Mouse (Mus musculus) layer of hippocampus, adult 18-20 months (tissue): ENCODE results near the gene Dnajc5. TPM values are rescaled to one million over a fixed set of nuclear protein-coding genes. Genes with fewer than 3 reads are reported as not detected.
A peak's percentile ranks its signal among the peaks of the same experiment; 100 is the strongest.

Source experiments
- DNase-seq, 2 experiments: peaks; one replicate each; pipeline ENCODE4 v3.0.0; 2022; ENCODE audit warnings: low spot score in 2 of 2
- total RNA-seq, 2 experiments: library from RNA; stranded (reverse); gene quantifications; 2 replicates each; pipeline ENCODE4 v1.2.3; 2021

Gene Dnajc5
- total RNA-seq, 2 experiments from 2014 or later: 274 to 282 TPM

DNA sequence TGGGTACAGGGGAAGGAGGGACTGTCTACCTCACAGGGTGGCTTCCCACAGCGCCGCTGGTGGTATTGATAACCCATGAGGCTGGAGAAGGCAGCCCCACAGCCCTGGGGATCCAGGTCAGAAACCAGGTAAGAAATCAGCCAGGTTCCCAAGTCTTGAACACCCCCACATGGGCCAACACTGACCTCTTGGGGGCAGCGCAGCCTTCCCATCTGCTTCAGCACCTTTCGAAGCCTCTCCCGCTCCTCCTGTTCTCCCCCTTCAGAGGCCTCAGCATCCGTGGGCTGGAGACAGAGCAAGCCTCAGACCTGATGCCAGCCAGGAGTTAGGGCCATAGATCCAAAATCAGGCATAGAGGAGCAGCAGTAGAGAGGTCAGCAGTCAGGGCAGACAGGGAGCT is 67.5 kb downstream of the Dnajc5 start:
- no peak for DNase-seq

- DNase-seq: no peak
Observed at GRCm38 (mm10) chr2:181588229-181588780, 68.0 kb downstream of the Dnajc5 start.

DNA sequence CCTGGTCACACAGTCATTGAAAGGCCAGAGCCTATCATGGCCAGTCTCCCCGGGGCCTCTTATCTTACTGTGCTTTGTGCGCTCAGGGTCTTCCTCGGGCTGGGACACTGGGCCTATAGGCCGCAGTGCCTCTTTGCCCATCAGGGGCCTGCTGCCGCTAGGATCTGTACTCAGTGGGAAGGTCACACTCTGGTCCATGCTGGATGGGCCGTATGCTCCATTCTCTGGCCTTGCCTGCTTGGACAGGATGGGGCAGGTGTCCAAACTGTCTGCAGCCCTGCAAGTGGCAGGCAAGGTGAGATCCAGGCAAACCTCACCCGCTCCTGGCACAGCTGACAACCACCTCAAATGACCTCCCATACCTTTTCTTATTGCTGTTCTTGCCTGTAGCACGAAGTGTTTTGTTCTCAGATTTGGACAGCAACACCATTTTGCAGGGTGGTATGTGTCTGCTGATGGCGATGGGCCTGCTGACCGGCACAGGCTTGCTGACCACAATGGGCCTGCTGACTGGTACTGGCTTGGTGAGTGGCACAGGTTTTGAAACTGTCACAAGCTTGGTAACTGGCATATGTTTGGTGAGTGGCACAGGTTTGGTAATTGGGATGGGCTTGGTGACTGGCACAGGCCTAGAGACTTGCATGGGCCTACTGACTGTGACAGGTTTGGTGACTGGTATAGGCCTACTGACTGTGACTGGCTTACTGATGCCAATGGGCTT is 68.9 kb downstream of the Dnajc5 start:
- DNase-seq: no peak

GRCm38 (mm10) chr2:181589732-181590105 is 69.4 kb downstream of the Dnajc5 start:
- DNase-seq: no peak

DNA sequence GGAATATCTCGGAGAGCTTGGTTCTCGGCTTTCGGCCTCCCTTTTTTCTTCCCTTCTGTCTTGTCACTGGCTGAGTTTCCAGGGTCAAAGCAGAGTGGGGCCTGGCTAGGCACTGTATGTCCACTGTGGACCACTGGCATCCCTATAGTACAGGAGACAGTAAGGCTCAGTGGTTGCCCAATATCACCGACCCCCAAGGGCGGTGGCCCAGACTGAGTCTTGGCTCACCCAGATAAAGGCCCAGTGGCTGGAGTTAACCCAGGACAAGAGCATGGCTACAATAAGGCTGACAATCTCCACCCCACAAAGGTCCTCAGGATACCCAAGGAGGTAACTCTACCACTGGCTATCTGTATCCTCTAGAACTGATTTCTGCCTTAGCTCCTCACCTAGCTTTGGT is 70.2 kb downstream of the Dnajc5 start:
- no peak for DNase-seq

DNA sequence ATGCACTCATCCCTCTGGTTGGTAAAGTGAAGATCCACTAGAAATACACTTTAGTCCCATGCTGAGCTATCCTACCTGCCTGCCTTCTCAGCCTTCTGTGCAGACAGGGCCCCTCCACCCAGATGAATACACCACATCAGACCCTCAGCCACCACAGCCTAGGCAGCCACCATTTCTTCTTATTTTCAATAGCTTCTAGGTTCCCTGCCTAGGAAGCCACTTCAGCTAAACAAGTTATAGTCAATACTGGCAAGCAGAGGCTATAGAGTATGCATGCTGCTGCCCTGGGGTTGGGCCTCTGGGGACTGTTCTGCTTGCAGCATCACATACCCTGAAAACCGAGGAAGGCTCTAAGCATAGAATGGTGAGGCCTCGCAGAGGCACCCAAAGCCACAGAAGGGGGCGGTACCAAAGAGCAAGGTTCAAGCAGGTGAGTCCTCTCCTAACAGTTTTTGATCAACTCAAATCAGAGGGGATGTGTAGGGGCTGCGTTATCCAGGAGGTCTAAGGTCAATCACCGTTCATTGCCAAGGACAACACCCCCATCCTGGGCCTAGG is 71.3 kb downstream of the Dnajc5 start, which contains the start of gene Prpf6:
Gene Prpf6 (plus strand): TSS at position 341 of the 558 bp plus-strand sequence.
- no peak for DNase-seq

DNA sequence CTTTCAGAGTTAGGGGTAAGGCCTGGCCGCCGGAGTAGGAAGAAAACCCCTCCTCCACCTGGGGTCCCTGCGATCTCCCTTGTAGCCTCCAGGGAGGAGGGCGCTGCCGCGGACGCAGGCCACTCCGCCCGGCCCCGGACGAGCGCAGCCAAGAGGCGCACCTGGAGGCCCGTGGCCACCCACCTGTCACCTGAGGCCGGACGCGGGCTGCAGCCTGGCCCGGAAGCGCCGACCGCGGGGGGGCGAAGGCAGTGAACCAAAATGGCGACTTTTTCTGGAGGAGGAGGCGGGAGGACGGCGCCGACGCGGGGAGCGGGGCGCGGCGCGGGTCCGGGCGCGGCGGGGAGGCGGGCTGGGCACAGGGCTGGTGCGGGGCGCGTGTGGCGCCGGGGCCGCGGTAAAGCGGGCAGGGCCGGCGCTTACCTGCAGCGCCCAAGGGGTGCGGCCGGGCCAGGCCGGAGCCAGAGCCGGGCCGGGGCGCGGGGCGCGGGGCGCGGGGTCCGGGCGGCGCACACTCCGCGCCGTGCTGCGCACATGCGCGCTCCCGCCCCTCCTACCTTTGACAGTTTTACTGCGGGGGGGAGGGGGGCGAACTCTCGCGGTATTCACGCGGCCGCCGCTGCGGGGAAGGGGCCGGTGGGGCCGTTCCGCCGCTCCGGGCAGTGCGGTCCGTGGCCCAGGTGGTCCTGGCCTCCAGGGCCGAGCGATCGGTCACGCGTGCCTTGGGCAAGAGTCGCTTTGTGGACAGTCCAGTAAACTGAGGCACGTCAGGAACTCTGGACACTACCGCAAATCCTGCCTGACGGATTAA is 72.2 kb downstream of the Dnajc5 start, which contains the start of gene Zfp512b:
Gene Zfp512b (minus strand): TSS at position 573 of the 811 bp plus-strand sequence.
- DNase-seq: peak in 1 of 2 experiments; percentile 65

- DNase-seq: no peak
Observed at GRCm38 (mm10) chr2:181593042-181593421, 72.7 kb downstream of the Dnajc5 start.

DNA sequence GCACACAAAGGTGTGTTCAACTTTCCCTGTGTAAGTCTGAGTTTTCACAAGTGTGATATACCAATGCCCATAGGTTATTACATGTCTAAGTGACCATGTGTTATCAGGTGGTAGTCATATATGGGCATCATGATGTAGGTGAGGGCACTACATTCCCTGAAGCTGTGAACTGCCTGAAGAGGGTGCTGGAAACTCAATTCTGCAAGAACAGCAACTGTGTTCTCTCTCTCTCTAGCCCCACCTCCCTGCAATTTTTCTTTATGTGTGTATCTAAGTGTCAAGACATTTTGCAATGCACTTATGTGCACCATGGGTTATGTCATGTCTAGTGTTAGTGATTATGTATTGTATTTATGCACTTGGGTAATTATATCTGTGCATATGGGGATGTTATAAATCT is 73.7 kb downstream of the Dnajc5 start:
- DNase-seq: no peak

GRCm38 (mm10) chr2:181594946-181595696 is 74.8 kb downstream of the Dnajc5 start:
- peak in 1 of 2 experiments; percentile 73 for DNase-seq

DNA sequence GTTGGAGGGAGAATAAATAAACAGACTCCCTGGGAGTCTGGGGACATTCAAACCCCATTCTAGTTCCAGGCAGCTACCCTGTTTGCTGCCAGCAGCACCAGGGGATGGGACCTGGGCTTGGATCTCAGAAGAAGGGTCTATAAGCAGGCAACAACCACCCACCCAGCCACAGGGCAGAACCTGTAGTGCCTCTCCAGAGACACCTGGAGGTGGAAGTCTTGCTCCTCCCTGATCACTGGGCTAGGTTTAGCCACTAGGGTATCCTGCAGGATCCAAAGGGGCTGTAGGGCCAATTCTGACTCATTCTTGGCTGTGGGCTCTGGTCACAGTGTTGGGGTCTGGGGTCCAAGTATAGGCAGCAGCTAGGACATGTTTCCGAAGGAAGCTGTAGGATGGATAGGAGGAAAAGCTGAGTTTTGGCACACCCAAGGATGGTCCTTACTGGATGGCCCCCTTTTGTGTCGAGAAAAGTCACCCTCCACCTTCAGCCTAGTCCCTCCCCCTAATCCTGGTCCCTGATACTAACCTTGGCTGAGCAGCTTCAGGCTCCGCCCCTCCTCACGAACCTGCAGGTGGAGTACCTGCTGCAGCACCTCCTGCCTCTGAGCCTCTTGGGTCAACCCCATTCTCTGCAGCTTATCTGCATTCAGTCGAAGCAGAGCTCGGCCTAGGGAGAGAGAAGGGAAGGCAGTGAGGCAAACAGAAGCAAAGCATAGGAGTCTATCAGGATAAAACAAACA is 76.1 kb downstream of the Dnajc5 start:
- DNase-seq: no peak

DNA sequence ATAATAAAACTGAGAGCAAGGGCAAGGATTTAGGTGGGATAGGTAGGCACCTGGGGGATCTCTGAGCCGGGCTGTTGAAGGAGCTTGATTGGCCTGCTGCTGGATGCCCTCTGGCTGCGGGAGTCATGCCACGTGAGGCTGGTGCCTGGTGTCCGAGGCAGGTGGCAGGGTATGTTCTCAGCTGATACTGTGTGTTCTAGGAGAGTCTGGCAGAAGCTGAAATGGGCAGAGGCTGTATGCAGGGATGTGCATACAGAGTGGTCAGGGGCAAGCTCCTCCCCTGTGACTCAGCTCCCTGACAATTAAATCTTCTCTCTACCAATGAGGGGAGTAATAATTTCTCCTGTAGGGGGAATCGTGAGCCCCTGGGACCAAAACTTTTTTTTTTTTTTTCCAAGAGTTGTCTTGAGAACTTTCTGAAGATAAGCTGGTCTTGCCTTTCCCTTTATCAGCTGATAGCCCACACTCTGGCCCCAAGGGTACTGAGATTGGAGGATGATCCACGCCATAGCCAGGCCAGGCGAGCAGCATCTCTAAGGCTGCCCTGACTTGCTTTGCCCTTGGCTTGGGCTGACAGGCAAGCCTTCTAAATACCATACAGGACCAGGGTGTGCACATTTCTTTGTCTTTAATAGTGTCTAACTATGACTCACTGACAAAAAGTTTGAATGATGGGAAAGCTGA is 77.2 kb downstream of the Dnajc5 start:
- DNase-seq: no peak

DNA sequence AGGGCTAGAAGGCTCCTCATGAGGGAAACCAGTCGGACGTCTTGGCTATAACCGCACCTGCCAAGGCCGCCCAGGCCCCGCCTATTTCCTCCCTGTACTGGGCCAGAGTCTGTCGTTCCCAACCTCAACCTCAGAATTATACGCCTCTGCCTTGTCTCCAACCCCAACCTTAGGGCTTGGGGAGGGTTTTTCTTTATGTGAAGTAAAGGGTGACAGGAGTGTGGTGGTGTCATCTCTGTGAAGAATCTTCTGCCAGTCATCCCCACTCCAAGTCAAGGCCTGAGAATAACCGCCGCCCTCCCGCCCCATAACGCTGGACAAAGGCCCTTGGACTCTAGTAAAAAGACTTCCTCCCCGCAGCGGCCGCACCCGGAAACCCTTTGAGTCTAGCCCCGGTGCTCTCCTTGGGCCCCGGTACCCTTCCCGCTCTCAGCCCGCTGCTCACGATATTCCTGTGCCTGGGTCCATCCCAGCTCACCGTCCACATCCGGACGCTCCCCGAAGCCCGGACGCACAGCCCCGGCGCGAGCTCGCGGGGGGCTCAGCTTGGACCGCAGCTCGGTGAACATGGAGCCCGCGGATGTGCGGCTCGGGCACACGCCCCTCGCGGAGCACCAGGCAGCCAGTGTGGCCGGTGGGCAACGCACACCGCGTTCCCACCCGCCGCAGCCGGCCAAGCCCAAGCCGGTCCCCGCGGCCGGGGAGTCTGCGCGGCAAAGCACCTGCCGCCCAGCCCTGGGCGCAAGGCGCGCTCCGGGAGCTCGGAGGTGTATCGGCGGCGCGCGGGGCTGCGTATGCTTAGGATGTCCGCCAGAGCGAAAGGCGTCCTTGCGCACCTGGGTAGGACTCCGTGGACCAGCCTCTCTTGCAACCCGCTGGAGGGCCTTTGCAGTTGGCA is 78.4 kb downstream of the Dnajc5 start, which contains the start of gene Samd10:
Gene Samd10 (minus strand): TSS at position 759 of the 898 bp plus-strand sequence.
- DNase-seq: peak in 1 of 2 experiments; percentile 59

GRCm38 (mm10) chr2:181600226-181600758 is 80.0 kb downstream of the Dnajc5 start:
- no peak for DNase-seq

DNA sequence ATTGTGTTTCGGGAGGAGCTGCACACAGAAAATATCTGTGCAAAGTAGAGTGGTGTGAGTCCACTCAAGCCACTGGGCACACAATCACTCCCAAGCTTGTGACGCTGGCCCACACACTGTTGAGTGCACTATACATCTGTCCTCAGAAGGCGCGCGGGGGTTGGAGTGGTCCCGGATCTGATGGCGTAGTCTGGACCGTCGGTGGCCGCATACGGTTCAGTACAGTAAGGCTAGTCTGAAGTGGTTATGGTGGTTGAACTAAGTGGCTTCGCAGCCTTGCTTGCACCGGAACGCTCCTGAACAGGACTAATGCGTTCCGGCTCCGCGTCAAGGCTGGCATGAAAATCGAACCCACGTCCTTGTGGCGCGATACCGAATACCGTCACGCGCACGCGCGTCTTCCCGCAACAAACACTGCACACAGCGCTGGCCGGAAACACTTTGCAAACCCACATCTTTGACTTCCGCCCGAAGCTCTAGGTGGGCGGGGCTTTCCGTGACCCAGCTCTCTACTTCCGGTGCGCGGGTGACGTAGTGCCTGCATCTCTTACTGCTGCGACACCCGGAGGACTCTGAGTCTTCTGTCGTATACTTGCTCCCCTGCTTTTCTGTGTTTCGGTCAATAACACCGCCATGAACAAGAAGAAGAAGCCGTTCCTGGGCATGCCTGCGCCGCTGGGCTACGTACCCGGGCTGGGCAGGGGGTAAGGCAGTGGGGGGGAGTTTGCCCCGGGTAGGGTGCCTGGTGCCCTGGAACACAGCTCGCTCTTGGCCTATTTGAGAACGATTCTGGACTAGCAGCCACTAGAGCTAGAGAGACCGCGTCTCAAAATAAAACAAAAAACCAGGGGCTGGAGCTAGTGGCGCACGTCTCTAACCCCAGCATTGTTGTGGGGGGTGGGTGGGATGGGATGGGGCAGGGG is 80.8 kb downstream of the Dnajc5 start:
- DNase-seq: peak; percentile 95 to 99

DNA sequence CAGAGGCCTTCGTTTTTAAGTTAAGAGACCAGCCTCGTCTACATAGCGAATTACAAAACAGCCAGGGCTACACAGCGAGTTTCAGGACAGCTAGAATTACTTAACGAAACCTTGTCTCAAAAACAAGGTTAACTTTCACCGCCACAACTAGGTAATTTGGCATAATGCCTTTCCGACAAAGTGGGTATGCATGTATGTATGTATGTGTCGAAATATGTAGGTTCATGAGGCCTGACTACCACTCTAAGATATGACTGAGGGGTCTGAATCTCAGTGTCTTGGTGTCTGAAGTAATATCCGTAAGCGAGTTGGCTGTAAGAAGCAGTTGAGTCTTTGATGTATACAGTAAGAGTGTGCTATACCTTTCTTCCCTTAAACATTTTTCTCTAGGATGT is 81.5 kb downstream of the Dnajc5 start:
- DNase-seq: no peak

DNA sequence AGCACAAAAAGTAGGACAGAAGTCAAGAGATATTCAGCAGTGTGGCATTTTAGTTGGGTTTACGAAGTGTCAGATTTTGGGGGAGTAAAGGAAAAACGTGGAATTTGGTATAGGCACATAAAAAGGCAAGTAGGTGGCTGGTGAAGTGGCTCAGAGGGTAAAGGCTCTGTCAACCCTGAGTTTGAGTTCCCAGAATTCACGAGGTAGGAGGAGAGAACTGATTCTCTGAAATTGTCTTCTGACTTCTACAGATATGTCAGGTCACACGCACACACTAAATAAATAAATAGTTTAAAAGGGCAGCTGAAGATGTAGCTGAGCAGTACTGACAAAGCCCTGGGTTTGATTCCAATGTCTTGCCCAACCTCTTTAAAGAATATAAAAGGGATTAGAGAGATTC is 82.1 kb downstream of the Dnajc5 start:
- no peak for DNase-seq
